Mouse (Mus musculus) heart, postnatal 0 days (tissue): Measurements from ENCODE around the gene Cdk17. TPM values are rescaled to one million over a fixed set of nuclear protein-coding genes. Genes with fewer than 3 reads are reported as not detected.
A peak's percentile ranks its signal among the peaks of the same experiment; 100 is the strongest.

Experiments used
- ATAC-seq: fragments of 200-750 bp; cut with Nextera tagmentation; 2 replicates; pipeline ENCODE4 v1.8.0; 2017; ENCODE audit warnings: low read depth, moderate number of reproducible peaks, moderate library complexity; ENCODE audit not compliant: insufficient read depth
- DNase-seq: peaks from one replicate; pipeline ENCODE4 v3.0.0-alpha.2; 2016; ENCODE audit warnings: low spot score
- H3K27ac ChIP-seq: fragments of 300-500 bp; sonication (generic); 2 replicates; pipeline ENCODE4 v1.5.1; 2014; ENCODE audit warnings: low read depth, mild to moderate bottlenecking
- H3K27me3 ChIP-seq: fragments of 300-500 bp; sonication (generic); 2 replicates; pipeline ENCODE4 v1.6.1; 2014; ENCODE audit warnings: low read length, mixed read lengths; ENCODE audit not compliant: control insufficient read depth, insufficient read depth
- H3K36me3 ChIP-seq: fragments of 300-500 bp; sonication (generic); replicated peaks from 2 replicates; pipeline ENCODE4 v1.6.1; 2014; ENCODE audit warnings: low read length, mixed read lengths; ENCODE audit not compliant: control insufficient read depth, insufficient read depth
- H3K4me1 ChIP-seq: fragments of 300-500 bp; sonication (generic); 2 replicates; pipeline ENCODE4 v1.6.1; 2014; ENCODE audit warnings: antibody characterized with exemption; ENCODE audit not compliant: control insufficient read depth, insufficient read depth
- H3K4me2 ChIP-seq: fragments of 300-500 bp; sonication (generic); 2 replicates; pipeline ENCODE4 v1.6.1; 2014; ENCODE audit warnings: low read depth, mild to moderate bottlenecking, low read length, moderate library complexity
- H3K4me3 ChIP-seq: fragments of 300-500 bp; sonication (generic); 2 replicates; pipeline ENCODE4 v1.5.1; 2014; ENCODE audit warnings: low read depth, low read length
- H3K9ac ChIP-seq: fragments of 300-500 bp; sonication (generic); replicated peaks from 2 replicates; pipeline ENCODE4 v1.6.1; 2014; ENCODE audit warnings: low read depth, low read length, mixed read lengths
- H3K9me3 ChIP-seq: fragments of 300-500 bp; sonication (generic); replicated peaks from 2 replicates; pipeline ENCODE4 v1.6.1; 2016; ENCODE audit warnings: low read length; ENCODE audit not compliant: control insufficient read depth
- CTCF ChIP-seq: IDR thresholded peaks from 2 replicates; pipeline ENCODE4 v1.5.1; 2016; ENCODE audit warnings: antibody characterized with exemption, control low read depth, low read depth
- EP300 ChIP-seq: IDR thresholded peaks from 2 replicates; pipeline ENCODE4 v1.6.1; 2016; ENCODE audit warnings: antibody characterized with exemption, low read depth
- WGBS: fragments of 180-500 bp; shearing (Covaris S2); extraction: QIAGEN DNeasy Blood & Tissue Kit; methylation state at CpG from one replicate; pipeline ENCODE4 v1.1.7; 2014; 5-methylcytosine and 5-hydroxymethylcytosine counted together
- polyA plus RNA-seq: library from polyadenylated mRNA; unstranded; fragments of >200 nt; fragmentation: Nextera tagmentation; extraction: Ambion mirVana; gene quantifications from 2 replicates; pipeline ENCODE4 v1.2.1, GENCODE M21; 2015
- total RNA-seq: library from RNA; depleted of rRNA; stranded (reverse); fragments of >200 nt; gene quantifications from 2 replicates; pipeline ENCODE4 v1.2.3, GENCODE M21; 2014; ENCODE audit warnings: low replicate concordance

Cdk17 gene
- total and polyA plus RNA-seq, 2 experiments from 2014 or later, result 12.3 to 40.2 TPM

DNA sequence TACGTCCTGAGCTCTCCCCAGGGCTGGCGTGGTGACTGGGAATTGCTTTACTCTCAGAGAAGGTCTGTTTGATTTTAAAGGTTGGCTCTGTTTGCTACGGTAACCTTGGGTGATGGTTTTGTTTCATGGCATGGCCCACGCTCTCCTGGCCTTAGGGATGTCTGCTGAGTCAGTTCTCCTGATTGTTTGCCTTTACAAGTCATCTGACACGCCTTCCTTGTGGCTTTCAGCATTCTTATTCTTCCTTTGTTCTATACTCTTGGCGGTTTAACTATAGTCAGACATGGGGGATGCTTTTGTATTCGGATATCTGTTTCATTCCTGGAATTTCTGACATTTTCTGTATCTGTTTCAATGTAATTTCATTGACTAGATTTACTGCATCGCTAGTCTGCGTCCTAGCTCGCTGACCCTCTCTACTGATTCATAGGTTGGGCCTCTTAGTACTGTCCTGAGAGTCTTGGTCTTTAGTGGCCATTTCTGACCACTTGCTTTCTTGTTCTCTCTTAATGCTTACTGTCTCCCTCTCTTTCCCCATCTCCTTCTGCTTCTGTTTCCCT lies 27.8 kb downstream of the Cdk17 start:
- Histone ChIP-seq H3K36me3 (no peaks in the 10 kb centered on the region), H3K4me3 (no peak overlapping the region), H3K27ac (peak overlapping the region; percentile 15; the same call in 1 of the 2 replicates), H3K4me1 (peaks cover 14% of the 10 kb centered on the region), H3K9me3 (no peaks in the 10 kb centered on the region), H3K4me2 (no peak overlapping the region), H3K9ac (no peak overlapping the region), H3K27me3 (no peaks in the 10 kb centered on the region)
- no peak for DNase-seq
- no peak for ATAC-seq
- TF ChIP-seq EP300 (no peak), CTCF (no peak)
- WGBS, result 62% methylated on average over 10 of the region's 10 CpGs

DNA sequence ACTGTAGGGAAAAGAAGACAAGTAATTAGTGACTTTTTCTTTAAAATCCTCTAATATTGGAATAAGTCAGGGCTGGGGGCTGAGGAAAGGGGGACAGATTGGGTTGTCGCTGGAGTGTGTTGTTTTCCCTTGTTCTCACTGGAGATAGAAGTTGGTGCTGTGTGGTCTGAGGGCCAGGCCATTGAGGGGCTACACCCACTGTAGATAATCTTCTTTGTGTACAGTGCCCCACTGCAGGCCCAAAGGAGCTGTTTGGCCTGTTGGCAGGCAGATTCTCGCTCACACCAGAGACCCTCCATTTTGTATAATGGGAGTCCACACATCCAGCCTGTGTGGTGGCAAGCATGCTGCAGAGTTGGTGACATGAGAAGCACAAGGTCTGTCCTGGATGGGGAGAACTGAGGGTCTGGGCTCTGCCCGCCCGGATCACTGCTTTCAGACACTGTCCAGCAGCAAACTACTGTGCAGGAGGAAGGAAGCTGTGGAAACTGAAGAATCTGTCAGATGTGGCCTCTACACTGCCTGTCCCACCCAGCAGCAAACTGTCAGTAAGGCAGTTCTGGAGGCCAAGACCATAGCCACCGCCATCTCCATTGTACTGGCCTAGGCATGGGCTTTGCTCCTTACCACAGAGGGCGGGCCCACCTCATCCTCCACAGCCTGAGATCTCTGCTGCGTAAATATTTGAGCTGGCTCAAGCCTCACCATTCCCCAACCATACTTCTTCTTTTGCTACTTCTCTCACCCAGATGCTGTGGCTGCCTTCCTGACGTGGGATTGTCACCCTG lies 30.0 kb downstream of the Cdk17 start:
- DNase-seq (no peak), ATAC-seq (peak; percentile 47)
- Histone ChIP-seq H3K27me3 (no peaks in the 10 kb centered on the region), H3K4me2 (no peak overlapping the region), H3K4me1 (peaks cover 20% of the 10 kb centered on the region), H3K36me3 (no peaks in the 10 kb centered on the region), H3K9me3 (no peaks in the 10 kb centered on the region), H3K27ac (0 out of 2 replicates have a peak overlapping the region, but pooled peaks have one; percentile 53), H3K4me3 (no peak overlapping the region), H3K9ac (no peak overlapping the region)
- WGBS, result 45% methylated on average over 8 of the region's 8 CpGs
- no peak for TF ChIP-seq EP300
- TF ChIP-seq CTCF, result no peak

GRCm38 (mm10) chr10:93197092-93197491 lies 36.4 kb downstream of the Cdk17 start:
- TF ChIP-seq EP300, result no peak
- TF ChIP-seq CTCF, result no peak
- DNase-seq (no peak), ATAC-seq (no peak)
- WGBS, result 93% methylated on average over 6 of the region's 6 CpGs
- Histone ChIP-seq H3K9me3 (no peaks in the 10 kb centered on the region), H3K4me3 (no peak overlapping the region), H3K4me1 (peaks cover 21% of the 10 kb centered on the region), H3K36me3 (peaks cover 12% of the 10 kb centered on the region), H3K27ac (no peak overlapping the region), H3K9ac (no peak overlapping the region), H3K4me2 (no peak overlapping the region), H3K27me3 (no peaks in the 10 kb centered on the region)

- H3K4me3 ChIP-seq, result no peak overlapping the region
- TF ChIP-seq EP300 (no peak), CTCF (no peak)
- peaks cover 13% of the 10 kb centered on the region for H3K4me1 ChIP-seq
- peaks cover 12% of the 10 kb centered on the region for H3K36me3 ChIP-seq
- ATAC-seq, result no peak
- H3K9ac ChIP-seq, result no peak overlapping the region
- DNase-seq, result no peak
- H3K27ac ChIP-seq, result no peak overlapping the region
- H3K4me2 ChIP-seq, result no peak overlapping the region
- no peaks in the 10 kb centered on the region for H3K27me3 ChIP-seq
- 77% methylated on average over 3 of the region's 3 CpGs for WGBS
- H3K9me3 ChIP-seq, result no peaks in the 10 kb centered on the region
Observed at GRCm38 (mm10) chr10:93198958-93199357, 38.3 kb downstream of the Cdk17 start.

DNA sequence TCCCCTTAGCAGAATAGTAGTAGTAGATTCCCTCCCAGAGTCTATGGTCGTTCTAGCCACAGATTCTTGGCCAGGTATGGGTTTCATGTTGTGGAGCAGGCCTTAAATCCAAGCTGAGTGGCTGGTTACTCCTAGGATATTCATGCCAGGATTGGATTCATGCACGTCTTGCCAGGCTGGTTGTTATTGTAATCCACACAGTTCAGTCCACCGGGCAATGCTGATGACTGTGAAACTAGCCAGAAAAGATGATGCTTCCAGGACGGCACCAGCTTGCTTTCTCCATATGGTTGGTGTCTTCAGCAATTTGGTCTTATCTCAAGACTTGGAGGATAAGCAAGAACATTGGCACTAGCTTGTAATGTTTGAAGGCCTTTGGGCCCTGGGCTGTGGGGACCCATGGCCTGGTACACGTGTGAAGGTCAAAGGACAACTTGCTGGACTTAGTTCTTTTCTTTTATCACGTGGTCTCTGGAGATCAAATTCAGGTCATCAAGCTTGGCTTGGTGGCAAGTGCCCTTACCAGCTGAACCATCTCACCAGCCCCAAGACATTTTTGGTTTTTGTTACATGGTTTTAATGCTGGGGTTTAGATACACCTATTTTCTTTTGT lies 41.3 kb downstream of the Cdk17 start:
- H3K4me1 ChIP-seq, result peaks cover 4% of the 10 kb centered on the region; the same call in 1 of the 2 replicates
- H3K9me3 ChIP-seq, result no peaks in the 10 kb centered on the region
- no peak overlapping the region for H3K4me2 ChIP-seq
- no peaks in the 10 kb centered on the region for H3K27me3 ChIP-seq
- H3K9ac ChIP-seq, result no peak overlapping the region
- ATAC-seq, result no peak
- H3K36me3 ChIP-seq, result peaks cover 12% of the 10 kb centered on the region
- H3K4me3 ChIP-seq, result no peak overlapping the region
- no peak for TF ChIP-seq EP300
- TF ChIP-seq CTCF, result no peak
- no peak overlapping the region for H3K27ac ChIP-seq
- WGBS, result 88% methylated on average over 6 of the region's 6 CpGs
- no peak for DNase-seq
